10 mouse cellular contexts compared by ENCODE assay signal in genomic region chr3:8736239-8736953, GRCm38 (mm10).
DNase-seq lines count a peak whose midpoint lies in the region; ATAC-seq and TF ChIP-seq lines count a peak whose summit lies in the region.
"Had no signal": no experiment of that assay in that cellular context is flagged by ENCODE, and none has a peak within 500 bp of the region (broad histone marks: within the 10 kb centered on the region; RNA-seq: fewer than 3 reads in every experiment).

No protein-coding gene starts in this region.

- H3K36me3 ChIP-seq in stomach, embryonic 14.5 days (ENCODE audit: control insufficient read depth, insufficient read depth, low read length), result no peaks in the 10 kb centered on the region
- no peaks in the 10 kb centered on the region for H3K36me3 ChIP-seq in stomach, postnatal 0 days (ENCODE audit: control insufficient read depth, insufficient read depth, low read length)

- H3K4me2 ChIP-seq in stomach, embryonic 14.5 days (replicated peaks; ENCODE audit: low read depth, low read length), result peak overlapping the region; percentile 13; the same call in 1 of the 2 replicates
- H3K4me2 ChIP-seq in stomach, postnatal 0 days (replicated peaks; ENCODE audit: low read depth), result no peak overlapping the region

- no peaks in the 10 kb centered on the region for H3K9me3 ChIP-seq in stomach, embryonic 14.5 days (ENCODE audit: control insufficient read depth, low read depth, low read length)
- H3K9me3 ChIP-seq in stomach, postnatal 0 days (ENCODE audit: control insufficient read depth, low read length), result no peaks in the 10 kb centered on the region

- no peak overlapping the region for H3K9ac ChIP-seq in stomach, embryonic 14.5 days (replicated peaks; ENCODE audit: low read depth, low read length)
- H3K9ac ChIP-seq in stomach, postnatal 0 days (ENCODE audit: low read length), result no peak overlapping the region
- H3K9ac ChIP-seq: liver, embryonic 14.5 days had no signal

- no peak for TF ChIP-seq CTCF in stomach, postnatal 0 days (IDR thresholded peaks at IDR 0.05; ENCODE audit: low read depth)

- peak overlapping the region; percentile 61 for H3K27ac ChIP-seq in stomach, embryonic 14.5 days (ENCODE audit: low read length)
- H3K27ac ChIP-seq in stomach, postnatal 0 days (replicated peaks), result no peak overlapping the region
- H3K27ac ChIP-seq: liver, embryonic 14.5 days had no signal

- H3K4me3 ChIP-seq in stomach, embryonic 14.5 days (ENCODE audit: low read depth, low read length), result no peak overlapping the region
- no peak overlapping the region for H3K4me3 ChIP-seq in stomach, postnatal 0 days (ENCODE audit: low read depth, low read length)

- H3K4me1 ChIP-seq in stomach, embryonic 14.5 days (ENCODE audit: control insufficient read depth, insufficient read depth, low read length), result peaks cover 5% of the 10 kb centered on the region; the same call in 1 of the 2 replicates
- 0 out of 2 replicates have a peak, but pooled peaks cover 2% of the 10 kb centered on the region for H3K4me1 ChIP-seq in stomach, postnatal 0 days (replicated peaks; ENCODE audit: control insufficient read depth, insufficient read depth)

- no peaks in the 10 kb centered on the region for H3K27me3 ChIP-seq in stomach, embryonic 14.5 days (ENCODE audit: control insufficient read depth, insufficient read depth, low read length)
- no peaks in the 10 kb centered on the region for H3K27me3 ChIP-seq in stomach, postnatal 0 days (ENCODE audit: control insufficient read depth, insufficient read depth, low read length)
- H3K27me3 ChIP-seq: Patski had no signal

- 18% methylated on average over 10 of the region's 10 CpGs for WGBS in stomach, embryonic 14.5 days
- WGBS in stomach, postnatal 0 days, result 43% methylated on average over 10 of the region's 10 CpGs

- no peak for DNase-seq in stomach, postnatal 0 days (ENCODE audit: low spot score)
- peak; percentile 54 to 58 for DNase-seq in heart, postnatal 10 days
- peak; percentile 61 for DNase-seq in mesoderm, embryonic 11.5 days (ENCODE audit: low read depth, low spot score)
- DNase-seq in layer of hippocampus, adult 9-11 months, result no peak
- no peak for DNase-seq in spleen, postnatal 4 days (ENCODE audit: low spot score in 2 of 2)
- no peak for DNase-seq in cerebellum, adult 8-10 months

- no peak for TF ChIP-seq EP300 in stomach, postnatal 0 days (optimal IDR thresholded peaks at IDR 0.05)

- ATAC-seq in stomach, embryonic 14.5 days (ENCODE audit: insufficient number of reproducible peaks, insufficient read depth, low FRiP score, low read depth), result peak; percentile 46; the same call in 1 of the 2 replicates
- ATAC-seq in stomach, postnatal 0 days (ENCODE audit: low FRiP score, low TSS enrichment), result no peak
- no peak for ATAC-seq in megakaryocyte-erythroid progenitor cell, adult 5-6 weeks (replicated peaks; ENCODE audit: low FRiP score, low TSS enrichment, poor library complexity, severe bottlenecking)
- ATAC-seq: Patski had no signal

- intact Hi-C loops in heart, postnatal 10 days (cut with DNase I), result no loop called here

Comparison
In these comparisons a context has a peak if more than half of its experiments do, and no peak if none do; other contexts are left out.
1. DNase-seq: peak in heart, postnatal 10 days (2 of 2) and mesoderm, embryonic 11.5 days (single experiment); none in stomach, postnatal 0 days (single experiment), layer of hippocampus, adult 9-11 months (single experiment), spleen, postnatal 4 days (0 of 2) and cerebellum, adult 8-10 months (single experiment).